Mouse (Mus musculus) heart, postnatal 36 days (tissue): ENCODE results near the gene Atp6v1e1. TPM values are rescaled to one million over a fixed set of nuclear protein-coding genes. Genes with fewer than 3 reads are reported as not detected.
"Not testable (repeated sequence)": the region's sequence is repeated elsewhere in the genome, so short reads cannot be mapped to it uniquely, and the experiment has no call there.

ENCODE experiments used
- DNase-seq, 2 experiments: peaks; one replicate each; pipeline ENCODE4 v3.0.0; 2021 to 2022
- intact Hi-C: fragments of 180-260 bp; cut with DNase I; formaldehyde crosslinking; loops from one replicate; pipeline ENCODE4 v1.15.1; 2025
- total RNA-seq, 2 experiments: library from RNA; stranded (reverse); gene quantifications; 2 replicates each; pipeline ENCODE4 v1.2.3; 2021

The Atp6v1e1 gene
- total RNA-seq: 100 to 1,000 TPM; 159 to 160 TPM

- intact Hi-C loops: loop anchor here (10.0 kb wide), 1 partner anchor 788 kb away; the partner anchor contains the start of gene Wnk1
- peak; percentile 88 to 89 for DNase-seq
These were observed at the start of gene Atp6v1e1 for GRCm38 (mm10) chr6:120822307-120822928. TSS of gene Atp6v1e1 (minus strand) at chr6:120822793.

DNA sequence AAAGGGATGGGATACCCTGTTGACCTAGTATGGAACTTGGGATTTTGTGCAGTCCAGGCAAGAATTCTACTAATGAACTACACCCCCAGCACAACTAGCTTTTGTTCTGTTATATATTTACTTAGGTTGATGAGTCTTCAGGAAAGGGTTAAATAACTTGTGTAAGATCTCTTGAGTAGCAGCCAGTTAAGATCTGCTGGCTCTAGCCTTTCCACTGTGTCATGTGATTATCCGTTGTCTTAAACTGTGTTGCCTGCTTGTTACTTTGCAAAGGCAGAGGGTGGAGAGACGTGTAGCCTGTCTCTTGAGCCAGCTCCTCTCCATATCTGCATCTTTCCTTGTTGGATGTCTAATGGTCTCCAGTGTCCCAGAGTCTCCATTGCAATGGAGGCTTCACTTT is 48.7 kb upstream of the Atp6v1e1 start:
- DNase-seq: no peak

GRCm38 (mm10) chr6:120868824-120869223 is 46.2 kb upstream of the Atp6v1e1 start:
- intact Hi-C loops: no loop called here
- no peak for DNase-seq

More for the DNA sequence above, 48.7 kb upstream of the Atp6v1e1 start:
- intact Hi-C loops: no loop called here

GRCm38 (mm10) chr6:120866051-120866814 is 43.6 kb upstream of the Atp6v1e1 start:
- no peak for DNase-seq
- intact Hi-C loops: no loop called here

GRCm38 (mm10) chr6:120860079-120860478 is 37.5 kb upstream of the Atp6v1e1 start:
- intact Hi-C loops: no loop called here
- DNase-seq: no peak

DNA sequence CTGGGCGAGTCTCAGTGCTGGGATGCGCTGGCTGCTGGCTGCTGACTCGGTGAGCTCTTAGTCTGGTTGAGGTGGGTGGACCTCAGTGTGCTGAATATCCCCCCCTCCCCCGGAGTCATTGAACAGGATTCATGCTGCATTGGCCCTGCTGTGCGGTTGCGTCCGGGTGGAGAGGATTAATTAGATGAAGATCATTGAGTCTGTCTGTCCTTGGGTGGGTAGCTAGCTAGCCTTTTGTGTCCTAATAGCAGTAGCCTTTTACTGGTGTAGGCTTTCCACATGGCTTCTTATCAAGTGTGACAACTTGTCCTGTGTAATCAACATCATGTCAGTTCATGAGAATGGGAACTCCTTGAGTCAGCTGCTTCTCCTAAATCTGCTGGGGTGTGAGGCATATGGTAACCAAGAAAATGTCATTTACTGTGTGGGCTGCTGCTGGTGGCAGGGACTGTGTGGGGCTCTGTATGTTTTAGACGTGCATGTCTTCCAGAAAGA is 35.7 kb upstream of the Atp6v1e1 start:
- DNase-seq: no peak
- intact Hi-C loops: no loop called here

- intact Hi-C loops: no loop called here
- peak in 1 of 2 experiments; percentile 17 for DNase-seq
These were observed 31.8 kb upstream of the Atp6v1e1 start for GRCm38 (mm10) chr6:120854413-120854812.

DNA sequence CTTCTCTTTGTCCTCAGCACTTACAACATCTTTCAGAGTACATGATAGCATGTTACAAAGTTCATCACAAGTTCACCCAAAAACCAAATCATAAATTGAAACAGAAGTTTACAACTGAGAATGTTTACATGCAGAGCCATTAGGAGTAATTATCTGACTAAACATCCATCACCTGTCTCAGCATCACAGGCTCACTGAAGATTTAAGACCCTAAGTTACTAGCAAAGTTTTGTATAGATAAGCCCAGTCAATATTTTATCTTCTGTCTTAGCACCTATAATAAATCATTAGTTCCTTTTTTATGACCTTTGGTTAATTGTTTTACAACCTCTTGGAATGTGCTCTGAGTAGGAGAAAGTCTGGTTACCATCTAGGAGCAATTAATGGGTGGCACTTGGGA is 28.1 kb upstream of the Atp6v1e1 start:
- DNase-seq, intact Hi-C loops: not testable (repeated sequence)

DNA sequence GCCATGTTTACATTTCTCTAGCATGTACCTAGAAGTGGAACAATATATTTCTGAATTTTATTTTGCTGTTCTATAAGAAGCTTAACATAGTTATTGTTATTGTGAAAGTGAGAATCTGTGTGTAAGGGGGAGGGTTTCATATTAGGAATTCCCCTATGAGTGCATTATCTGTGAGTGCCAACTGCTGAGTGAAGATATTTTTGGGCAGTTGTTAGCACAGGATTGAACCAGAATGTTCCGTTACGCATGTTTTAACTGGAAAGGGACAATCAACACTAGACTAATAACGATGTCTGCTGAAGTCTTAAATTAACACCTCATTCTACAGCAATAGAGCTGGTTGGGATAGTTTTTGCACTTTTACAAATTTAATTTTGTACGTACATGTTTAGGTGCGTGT is 19.2 kb upstream of the Atp6v1e1 start:
- DNase-seq: no peak
- intact Hi-C loops: no loop called here

GRCm38 (mm10) chr6:120840258-120840657 is 17.7 kb upstream of the Atp6v1e1 start:
- intact Hi-C loops: no loop called here

DNA sequence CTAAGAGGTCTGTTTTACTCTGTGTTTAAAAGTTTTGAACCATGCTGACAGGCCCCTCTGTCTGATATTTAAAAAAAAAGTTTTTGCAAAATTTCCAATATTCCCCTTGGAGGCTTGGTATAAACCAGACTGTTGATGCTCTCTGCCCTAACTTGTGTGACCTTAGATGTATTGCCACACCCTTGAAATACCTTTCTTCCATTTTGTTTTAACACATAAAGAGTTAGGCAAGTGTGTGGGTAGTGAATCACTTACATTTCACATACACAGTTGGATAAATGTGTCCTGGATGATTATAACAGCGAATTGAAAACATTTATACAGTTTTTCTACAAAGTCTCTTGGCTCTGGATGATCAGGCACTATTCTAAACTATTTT is 14.5 kb upstream of the Atp6v1e1 start:
- intact Hi-C loops: no loop called here
- DNase-seq: no peak

More at GRCm38 (mm10) chr6:120840258-120840657, 17.7 kb upstream of the Atp6v1e1 start:
- DNase-seq: no peak

GRCm38 (mm10) chr6:120836389-120837151 is 14.0 kb upstream of the Atp6v1e1 start:
- DNase-seq: no peak
- intact Hi-C loops: no loop called here

DNA sequence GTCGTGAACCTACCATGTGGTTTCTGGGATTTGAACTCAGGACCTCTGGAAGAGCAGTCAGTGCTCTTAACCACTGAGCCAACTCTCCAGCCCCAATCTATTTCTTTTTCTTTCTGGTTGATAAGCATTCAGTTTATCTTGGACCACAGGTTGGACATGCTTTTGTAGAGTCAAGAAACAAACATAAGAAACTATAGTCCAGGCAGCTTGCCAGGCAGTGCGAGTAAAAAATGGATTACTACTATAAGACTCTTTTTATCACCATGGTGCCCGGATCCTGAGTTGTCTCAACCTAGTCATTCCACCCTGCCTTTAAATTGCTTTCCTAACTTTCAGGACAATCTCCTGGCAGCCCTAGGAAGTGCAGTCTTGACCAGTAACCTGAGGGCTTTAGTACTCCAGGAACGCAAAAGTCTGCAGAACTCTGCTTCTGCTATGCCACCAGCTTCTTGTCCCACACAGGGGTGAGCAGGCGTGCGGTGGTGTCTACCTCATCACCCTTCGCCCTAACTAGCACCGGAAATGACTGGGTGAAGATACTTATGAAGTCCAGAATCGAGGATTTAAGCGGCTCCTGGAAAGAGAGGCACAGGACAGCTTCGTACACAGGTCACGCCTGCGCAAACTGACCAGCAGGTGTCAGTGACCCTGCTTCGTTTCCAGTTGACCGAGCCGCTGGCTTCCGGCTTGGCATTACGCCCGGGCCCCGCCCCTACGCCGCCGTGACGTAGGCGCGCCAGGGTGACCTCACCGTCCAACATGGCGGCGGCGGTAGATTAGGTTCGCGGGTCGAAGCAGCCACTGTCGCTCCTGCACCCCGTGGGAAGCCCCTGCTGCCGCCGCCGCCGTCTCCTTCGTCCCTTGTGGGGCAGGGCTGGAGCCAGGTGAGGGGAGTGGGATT is 13.1 kb upstream of the Atp6v1e1 start, which contains the start of gene Bcl2l13:
Gene Bcl2l13, plus strand, starts transcription at position 739 of the 901 bp plus-strand sequence.
- intact Hi-C loops: no loop called here

DNA sequence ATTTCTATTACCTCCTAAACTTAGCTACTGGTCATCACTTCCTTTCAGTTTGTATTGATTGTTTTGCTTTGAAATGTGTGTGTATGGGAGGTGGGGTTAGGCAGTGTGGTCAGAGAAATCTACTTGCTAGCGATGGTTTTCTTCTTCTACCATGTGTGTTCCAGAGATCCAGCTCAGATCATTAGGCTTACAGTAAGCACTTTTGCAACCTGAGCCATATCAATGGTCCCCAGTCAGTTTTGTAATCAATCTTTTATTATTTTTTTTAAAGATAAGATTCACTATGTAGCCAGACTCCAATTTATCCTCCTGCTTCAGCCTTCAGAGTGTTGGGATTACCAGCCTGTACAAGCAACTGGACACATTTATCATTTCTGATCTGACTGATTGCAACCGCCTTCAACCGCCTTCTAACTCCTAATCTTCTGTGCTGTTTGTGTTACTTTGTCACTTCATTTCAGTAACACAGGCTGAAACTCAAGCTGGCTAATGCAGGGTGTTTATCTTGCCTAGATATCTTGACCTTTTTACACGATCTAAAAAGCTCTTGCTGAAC is 12.3 kb upstream of the Atp6v1e1 start:
- intact Hi-C loops: no loop called here
- no peak for DNase-seq

More for the DNA sequence above, 13.1 kb upstream of the Atp6v1e1 start, which contains the start of gene Bcl2l13:
- peak; percentile 100 for DNase-seq

GRCm38 (mm10) chr6:120832097-120832496 is 9.5 kb upstream of the Atp6v1e1 start:
- intact Hi-C loops: no loop called here
- no peak for DNase-seq

DNA sequence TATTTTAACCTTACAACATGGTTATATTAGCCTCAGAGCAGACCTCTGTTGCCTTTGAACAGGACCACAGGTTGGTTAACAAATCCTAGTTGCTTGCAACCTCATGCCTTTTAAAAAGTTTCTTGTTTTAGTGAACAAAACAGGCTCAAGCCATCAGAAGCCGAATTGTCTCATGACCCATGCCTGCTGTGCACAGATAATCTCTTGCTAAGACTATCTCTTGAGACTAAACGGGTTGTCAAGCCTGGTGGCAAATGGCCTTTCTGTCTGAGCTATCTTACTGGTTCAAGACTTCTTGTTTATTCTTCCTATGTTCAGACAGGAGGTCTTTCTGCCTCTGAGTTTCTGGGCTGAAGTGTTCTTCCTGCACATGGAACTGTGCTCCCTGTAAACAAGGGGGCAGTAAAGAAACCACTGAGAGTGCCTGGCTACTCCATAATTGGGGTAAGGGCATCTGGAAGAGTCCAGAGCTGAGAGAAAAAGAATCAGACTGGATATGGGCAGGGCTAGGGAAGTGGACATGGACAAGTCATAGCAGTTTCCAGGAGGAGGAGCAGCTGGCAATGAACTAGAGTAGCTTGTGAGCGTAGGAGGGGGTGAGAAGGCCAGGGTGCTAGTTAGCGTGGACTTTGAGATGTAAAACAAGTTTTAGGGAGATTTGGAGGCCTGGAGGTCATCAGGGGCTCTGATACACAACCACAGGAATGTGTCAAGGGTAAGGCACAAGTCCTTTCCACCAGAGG is 8.4 kb upstream of the Atp6v1e1 start:
- intact Hi-C loops: no loop called here
- no peak for DNase-seq

DNA sequence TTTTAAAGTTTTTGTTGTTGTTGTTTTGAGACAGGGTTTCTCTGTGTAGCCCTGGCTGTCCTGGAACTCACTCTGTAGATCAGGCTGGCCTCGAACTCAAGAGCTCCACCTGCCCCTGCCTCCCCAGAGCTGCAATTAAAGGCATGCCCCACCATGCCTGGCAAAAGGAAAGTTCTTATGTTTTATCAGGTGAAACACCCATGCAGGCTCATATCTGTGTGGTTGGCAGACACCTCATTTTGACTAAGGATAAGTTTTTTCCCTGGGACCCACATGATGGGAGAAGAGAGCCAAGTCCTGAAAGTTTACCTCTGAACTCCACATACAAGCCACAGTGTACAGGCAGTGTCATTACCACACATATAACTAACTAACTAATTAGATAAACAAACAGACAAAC is 7.5 kb upstream of the Atp6v1e1 start:
- DNase-seq: no peak

DNA sequence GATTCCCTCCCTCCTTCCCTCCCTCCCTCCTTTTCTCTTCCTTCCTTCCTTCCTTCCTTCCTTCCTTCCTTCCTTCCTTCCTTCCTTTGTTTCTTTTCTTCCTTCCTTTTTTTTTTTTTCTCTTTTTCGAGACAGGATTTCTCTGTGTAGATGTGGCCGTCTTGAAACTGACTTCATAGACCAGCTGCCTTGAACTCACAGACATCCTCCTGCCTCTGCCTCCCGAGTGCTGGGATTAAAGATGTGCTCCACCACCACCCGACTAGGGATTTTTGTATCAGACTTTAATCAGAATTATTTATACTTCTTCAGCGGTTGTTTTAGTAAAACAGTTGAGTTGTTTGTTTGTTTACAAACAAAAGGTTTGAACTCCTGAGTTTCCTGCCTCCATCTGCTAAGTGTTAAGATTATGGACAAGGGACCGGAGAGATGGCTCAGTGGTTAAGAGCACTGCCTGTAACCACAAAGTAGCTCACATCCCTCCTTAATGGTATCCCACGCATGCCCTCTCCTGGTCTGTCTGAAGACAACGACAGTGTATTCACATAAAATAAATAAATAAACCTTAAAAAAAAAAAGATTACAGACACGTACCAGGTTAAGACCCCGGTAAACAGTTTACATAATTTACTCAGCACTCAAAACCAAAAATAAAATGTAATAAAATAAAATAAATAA is 483 bp upstream of the Atp6v1e1 start:
- DNase-seq: peak; percentile 13 to 18
- intact Hi-C loops: loop anchor here (10.0 kb wide), 1 partner anchor 788 kb away; the partner anchor contains the start of gene Wnk1

More for the DNA sequence above, 7.5 kb upstream of the Atp6v1e1 start:
- intact Hi-C loops: no loop called here
